Mouse (Mus musculus): ENCODE results near the gene Gng3.
"Not testable (repeated sequence)": the region's sequence is repeated elsewhere in the genome, so short reads cannot be mapped to it uniquely, and the experiment has no call there.

Gng3 gene

DNA sequence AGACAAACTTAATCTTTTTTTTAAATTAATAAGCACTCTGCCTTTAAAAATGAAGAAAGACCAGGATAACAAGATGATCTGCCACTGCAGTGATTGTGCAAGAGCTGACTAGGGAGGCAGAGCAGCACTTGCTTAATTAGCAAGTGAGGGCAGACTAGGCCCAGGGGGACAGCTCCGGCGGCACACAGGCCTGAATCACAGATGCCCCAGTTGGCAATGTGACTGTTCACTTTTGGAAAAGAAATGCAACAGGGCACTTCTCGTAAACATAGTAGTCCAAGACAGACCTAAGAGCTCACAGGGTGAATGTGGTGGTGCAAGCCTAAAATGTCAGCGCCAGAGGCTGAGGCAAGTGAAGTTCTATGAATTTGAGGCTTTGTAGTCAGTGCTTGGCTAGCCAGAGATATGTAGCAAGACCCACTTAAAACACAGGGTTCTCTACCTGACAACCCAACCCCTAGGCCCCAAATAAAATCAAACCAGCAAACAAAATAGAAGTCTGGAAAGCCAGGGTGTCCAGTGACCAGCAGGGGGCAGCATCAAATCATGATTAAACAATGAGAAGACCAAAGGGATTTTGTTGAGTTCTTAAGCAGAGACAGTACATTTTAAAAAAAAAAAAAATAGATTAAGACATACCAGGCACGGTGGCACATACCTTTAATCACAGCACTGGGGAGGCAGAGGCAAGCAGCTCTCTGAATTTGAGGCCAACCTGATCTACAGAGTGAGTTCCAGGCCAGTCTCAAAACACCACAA lies 5.6 kb upstream of the Gng3 start:
- peak; percentile 85 for DNase-seq

DNA sequence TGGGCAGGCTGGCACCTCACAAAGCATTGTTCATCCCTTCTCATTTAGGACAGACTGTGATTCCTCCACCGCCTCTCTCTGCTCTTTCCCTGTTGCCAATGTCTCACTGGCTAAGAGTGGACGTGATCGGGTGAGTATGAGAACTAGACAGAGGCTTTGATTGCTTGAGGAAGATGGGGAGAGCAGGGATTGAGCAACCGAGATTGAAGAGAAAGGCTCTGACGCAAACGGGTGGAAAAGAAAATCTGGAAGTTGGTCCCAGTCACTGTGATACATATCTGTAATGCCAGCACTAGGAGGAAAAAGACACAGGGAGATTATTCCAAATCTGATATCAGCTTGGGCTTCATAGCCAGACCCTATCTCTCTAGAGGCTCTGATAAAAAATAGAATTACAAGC lies 4.0 kb upstream of the Gng3 start:
- no peak for DNase-seq

DNA sequence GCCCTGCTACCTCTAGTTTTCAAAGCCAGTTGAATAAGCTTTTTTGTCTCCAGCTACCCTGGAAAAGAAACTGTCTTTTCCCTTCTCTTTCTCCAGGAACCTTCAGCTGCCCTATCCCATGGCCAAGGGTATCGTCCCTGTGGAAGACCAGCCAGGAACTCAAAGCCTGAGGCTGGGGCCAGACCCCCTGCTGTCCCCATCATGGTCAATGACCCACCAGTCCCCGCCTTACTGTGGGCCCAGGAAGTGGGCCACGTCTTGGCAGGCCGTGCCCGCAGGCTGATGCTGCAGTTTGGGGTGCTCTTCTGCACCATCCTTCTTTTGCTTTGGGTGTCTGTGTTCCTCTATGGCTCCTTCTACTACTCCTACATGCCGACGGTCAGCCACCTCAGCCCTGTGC lies 2.0 kb upstream of the Gng3 start:
- DNase-seq: peak; percentile 66

DNA sequence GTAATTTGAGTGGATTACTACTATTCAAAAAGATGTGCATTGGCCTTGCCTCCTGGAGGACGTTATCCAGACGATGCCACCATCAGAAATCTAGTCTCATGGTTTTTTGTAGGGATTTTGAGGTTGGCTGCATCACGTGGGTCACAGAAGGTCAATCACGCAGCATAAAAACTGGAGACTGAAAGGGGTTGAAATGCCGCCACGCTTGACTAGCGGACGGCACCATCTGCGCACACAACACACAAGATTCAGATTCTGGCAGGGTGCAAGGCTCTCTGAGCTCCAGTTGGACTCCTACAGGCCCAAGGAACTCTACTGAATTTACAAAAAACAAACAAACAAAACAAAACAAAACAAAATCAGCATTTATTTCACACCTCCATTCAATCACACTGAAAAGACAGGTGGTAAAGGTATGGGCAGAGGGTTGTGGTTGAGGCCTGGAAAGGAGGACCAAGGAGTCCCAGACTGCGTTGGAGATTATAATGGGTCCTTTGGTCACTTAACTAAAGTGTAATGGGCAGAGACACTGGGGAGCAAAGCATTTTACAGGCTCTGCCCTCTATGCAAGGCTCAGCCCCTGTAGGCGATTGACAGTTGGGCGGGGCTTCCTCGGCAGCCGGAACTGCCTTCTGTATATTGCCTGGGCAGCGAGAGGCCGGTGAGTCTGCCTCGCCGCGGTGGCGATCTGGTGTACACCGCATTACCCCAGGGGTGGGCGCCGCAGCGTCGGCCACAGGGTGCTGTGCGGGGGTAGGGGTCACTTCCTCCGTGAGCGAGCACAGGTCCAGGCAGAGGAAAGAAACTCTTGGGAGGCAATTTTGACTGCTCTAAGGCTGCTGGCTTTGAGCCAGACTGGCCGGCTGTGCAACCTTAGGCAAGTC lies 1.2 kb upstream of the Gng3 start:
- peak; percentile 87 for DNase-seq

DNA sequence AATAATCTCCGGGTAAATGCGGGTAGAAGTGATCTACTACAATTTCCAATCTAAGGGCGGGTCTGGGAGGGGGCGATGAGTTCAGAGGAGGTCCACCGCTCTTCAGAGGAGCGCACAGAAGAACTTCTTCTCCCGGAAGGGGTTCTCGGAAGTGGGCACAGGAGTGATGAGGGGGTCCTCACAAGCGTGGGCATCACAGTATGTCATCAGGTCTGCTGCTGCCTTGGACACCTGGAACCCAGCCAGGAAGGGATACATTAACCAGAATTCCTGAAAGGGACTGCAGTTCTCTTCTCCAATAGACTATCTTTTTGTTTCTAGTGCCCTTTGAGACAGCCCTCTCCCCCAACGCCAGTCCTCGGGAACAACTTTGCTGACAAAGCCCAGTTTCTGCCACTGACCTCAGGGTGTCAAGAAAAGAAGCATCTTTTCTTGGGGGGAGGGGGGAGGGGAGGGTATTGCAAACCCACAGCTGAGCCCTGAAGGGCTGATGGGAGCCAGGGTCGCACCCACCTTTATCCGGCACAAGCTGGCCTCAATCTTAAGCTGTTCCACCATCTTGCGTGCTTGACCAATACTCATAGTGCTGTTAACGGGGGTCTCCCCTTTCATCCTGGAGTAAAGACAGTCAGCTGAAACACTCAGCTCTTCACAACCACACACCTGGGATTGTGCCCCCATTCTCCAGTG lies 808 bp downstream of the Gng3 start:
- DNase-seq: peak; percentile 76

DNA sequence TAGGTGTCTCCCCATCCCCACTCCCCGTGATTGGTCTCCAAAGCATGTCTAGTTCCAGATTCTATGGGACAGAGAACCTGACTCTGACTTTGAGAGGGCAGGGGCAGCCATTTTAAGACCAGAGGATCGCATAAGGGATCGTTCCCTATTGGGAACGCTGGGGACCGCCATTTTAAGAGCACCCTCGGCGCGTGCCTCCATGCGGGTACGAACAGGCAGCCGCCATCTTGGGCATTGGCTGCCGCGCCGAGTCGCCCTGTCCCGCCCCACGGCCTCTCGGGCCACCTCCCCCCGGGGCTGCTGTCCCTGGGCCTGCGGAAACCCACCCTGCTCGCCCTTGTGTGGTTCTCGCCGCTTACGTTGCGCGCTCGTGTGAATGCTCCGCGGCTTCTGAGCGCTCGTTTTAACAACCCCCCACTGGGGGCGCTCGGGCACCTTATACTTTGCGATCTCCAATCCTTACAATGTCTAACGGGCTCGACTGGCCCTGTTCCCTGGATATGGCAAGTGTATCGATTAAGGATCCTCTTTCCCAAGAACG lies 1.7 kb downstream of the Gng3 start, which contains the start of gene Bscl2:
Gene Bscl2 (plus strand): TSS at position 217 of the 541 bp plus-strand sequence.
- DNase-seq: peak; percentile 91

DNA sequence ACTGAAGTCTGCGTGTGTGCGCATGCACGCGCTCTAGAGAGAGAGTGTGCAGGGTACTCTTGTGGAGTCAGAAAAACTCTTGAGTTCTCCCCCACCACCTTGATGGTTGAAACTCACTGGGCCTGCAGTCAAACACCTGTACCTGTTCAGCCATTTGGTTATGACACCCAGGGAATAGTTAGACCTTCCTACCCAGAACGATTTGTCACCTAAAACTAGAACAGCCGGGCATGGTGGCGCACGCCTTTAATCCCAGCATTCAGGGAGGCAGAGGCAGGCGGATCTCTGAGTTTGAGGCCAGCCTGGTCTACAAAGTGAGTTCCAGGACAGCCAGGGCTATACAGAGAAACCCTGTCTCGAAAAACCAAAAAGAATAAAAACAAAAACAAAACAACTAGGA lies 2.7 kb downstream of the Gng3 start:
- not testable (repeated sequence) for DNase-seq

DNA sequence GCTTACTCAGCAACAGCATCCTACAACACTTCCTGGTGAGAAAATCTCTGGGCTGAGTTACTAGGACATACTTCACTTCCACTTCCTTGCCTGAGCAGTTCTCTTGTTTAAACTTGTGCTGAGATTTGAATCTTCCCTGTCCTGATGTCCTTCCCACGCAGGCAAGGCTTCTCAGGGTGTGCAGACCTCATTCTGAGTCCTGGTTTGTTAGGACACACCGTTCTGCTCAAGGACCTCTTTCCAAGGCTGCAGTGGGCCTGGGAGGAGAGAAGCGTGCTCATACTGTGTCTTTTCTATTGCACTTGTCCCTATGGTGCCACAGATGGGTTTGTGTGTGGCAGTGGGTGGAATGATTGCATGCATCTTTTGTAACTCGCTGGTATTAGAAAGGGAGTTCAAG lies 6.0 kb downstream of the Gng3 start:
- no peak for DNase-seq

DNA sequence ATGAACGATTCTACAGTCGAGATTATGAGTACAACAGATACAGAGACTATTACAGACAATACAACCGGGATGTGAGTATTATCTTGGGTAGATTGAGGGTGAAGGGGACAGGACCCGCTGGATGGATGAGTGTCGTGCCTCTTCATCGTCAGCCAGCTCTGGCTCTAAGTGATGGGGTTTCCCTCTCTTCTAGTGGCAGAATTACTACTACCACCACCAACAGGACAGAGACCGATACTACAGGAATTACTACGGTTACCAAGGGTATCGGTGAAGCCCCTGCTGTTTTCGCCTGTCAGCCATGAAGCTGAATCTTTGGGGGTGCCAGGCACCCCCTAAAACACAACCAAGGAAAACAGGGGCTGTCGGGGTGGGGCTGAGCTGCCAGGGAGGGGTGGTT lies 7.7 kb downstream of the Gng3 start:
- DNase-seq: no peak

DNA sequence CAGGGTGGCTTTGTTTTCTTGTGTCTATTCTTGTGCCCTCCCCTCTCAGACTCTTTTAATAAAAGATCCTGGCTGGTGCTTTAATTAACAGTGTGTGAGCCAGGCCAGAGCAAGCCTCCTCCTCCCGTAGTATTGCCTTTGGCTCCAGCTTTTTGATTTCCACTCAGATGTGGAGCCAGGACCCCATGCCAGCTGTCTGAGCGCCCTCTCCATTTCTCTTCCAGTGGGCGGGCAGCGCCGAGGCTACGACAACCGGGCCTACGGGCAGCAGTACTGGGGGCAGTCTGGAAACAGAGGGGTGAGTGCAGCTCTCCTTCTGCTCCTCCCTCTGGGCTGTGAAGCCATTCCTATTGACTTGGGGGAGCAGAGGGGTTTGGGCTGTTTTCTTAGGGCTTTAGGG lies 8.3 kb downstream of the Gng3 start:
- DNase-seq: no peak

DNA sequence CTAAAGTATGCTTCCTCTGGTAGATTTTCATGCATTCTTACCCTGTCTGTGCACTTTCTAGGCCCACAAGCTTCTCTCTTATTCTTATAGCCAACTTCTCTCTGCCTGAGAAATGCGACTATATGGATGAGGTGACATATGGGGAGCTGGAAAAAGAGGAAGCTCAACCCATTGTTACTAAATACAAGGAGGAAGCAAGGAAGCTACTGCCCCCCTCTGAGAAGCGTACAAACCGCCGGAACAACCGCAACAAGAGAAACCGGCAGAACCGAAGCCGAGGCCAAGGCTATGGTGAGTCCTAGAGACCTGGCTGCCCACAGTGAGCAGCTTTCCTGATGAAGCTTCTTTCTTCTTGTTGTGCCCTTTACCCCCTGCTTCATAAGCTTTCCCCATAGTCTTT lies 9.3 kb downstream of the Gng3 start, which contains the start of gene AC129217.1:
Gene AC129217.1 (plus strand): TSS at position 114 of the 400 bp plus-strand sequence.
- DNase-seq: no peak

DNA sequence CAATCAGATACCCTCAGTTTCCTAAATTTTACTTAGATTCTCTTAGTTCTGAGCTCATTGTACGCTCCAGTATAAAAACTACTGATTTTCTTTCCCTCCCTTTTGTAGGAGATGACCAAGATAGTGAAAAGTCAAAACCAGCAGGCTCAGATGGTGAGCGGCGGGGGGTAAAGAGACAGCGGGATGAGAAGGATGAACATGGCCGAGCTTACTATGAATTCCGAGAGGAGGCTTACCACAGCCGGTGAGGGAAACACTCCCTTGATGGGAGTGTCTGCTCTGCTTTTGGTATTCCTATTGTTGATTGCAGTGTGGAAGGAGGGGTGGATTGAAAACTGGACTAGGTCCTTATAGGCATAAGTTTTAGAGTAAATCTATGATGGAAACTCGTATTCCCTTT lies 16.3 kb downstream of the Gng3 start:
- peak; percentile 77 for DNase-seq

DNA sequence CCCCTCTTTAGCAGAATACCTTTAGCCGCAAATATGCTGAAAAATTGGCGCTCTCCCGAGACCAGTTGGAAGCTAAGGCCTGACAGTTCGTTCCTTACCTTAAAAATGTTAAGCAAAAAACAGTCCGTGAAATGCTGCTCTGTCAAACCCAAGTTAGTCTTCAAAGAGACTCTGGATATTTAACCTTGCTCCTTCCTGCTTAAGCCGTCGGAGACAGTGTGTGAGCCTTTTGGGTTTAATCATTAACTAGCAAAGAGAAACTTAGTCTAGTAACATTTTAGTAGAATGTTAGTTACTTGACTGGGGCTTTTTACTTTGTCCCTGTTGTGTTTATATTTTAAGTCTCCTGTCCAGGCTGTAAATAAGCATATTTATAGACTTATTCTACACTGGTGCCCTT lies 17.8 kb downstream of the Gng3 start:
- no peak for DNase-seq

DNA sequence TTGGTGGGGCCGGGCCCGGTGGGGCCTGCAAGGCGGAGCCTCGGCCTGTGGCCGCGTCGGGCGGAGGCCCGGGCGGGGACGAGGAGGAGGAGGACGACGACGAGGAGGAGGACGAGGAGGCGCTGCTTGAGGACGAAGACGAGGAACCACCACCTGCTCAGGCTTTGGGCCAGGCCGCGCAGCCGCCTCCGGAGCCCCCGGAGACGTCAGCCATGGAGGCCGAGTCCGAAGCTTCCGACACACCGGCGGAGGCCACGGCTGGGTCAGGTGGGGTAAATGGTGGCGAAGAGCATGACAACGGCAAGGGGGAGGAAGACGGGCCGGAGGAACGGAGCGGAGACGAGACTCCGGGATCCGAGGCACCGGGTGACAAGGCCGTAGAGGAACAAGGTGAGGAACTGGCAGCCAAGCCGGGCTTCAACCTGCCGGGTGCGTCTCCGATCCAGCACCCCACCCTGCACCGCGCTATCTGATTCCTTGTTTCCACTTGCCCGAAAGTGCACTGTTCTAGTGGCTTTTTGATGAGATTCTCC lies 18.5 kb downstream of the Gng3 start:
- no peak for DNase-seq

DNA sequence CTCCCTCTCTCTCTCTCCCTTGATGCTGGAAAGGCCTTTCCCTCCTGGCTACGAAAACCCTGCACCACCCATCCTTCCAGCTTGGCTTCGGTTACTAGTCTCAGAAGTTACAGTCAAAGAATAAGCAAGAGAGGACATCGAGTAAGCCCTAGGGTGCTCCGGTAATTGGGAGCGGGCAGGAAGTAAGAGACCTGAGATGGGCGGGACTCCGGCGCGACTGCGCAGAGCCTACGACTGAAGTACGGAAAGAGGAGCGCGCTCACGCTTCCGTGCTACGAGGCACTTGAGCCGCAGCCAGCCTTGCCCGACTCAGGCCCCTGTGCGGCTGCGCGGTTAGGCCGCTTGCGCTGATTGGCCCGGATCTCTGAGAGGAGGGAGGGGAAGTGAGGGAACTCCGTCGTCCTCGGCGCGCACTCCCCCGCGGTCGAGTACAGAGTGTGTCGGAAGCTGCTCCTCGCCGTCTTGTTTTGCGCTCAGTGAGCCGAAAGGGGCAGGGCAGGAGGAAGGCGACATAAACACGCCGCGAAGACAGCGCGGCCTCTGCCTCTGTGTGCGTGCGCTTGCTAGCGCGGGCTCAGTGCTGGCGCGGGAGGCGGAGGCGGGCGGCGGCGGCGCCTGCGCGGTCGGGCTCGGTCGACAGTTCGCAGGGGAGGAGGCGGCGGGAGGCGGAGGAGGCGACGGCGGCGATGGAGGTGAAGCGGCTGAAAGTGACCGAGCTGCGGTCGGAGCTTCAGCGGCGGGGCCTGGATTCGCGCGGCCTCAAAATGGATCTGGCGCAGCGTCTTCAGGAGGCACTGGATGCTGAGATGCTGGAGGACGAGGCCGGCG lies 19.2 kb downstream of the Gng3 start, which contains the start of gene Hnrnpul2:
Gene Hnrnpul2 (plus strand): TSS at position 415 of the 828 bp plus-strand sequence.
- peak; percentile 98 for DNase-seq

DNA sequence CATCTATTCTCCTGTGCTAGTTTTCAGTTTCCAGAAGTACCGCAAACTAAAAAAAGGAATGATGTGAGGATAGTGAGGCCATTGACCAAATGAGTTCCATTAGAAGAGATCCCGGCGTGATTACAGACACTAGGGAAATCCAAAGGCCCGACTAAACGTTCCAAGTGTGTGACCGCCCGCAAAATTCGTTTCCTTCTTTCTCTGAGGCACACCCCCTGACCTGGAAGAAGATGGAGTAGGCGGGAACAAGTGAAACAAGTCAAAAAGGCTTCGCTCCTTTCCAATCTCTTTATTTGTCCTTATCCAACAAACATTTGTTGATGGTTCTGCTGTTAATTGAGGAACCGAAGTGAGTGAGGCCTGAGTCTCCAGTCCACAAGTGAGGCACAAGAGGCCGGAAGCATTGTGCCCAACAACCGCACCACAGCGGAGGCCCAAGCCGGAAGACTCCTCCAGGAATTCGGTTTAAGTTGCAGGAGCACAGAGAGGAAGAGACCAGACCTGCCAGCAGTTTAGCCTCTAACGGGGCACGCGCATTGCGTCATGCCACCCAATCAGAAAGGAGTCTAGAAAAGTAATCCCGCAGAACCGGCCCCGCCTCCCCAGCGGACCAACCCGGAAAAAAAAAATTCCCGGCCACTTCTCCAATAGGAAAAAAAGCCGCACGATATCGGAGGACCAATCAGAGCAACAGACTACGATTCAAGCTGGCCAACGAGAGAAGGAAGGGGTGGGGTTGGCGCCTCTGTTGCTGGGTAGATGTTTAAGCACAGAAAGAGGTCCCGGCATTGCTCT lies 20.0 kb downstream of the Gng3 start, which contains the start of gene Ttc9c:
Gene Ttc9c (minus strand): TSS at position 533 of the 795 bp plus-strand sequence.
- DNase-seq: peak; percentile 99

DNA sequence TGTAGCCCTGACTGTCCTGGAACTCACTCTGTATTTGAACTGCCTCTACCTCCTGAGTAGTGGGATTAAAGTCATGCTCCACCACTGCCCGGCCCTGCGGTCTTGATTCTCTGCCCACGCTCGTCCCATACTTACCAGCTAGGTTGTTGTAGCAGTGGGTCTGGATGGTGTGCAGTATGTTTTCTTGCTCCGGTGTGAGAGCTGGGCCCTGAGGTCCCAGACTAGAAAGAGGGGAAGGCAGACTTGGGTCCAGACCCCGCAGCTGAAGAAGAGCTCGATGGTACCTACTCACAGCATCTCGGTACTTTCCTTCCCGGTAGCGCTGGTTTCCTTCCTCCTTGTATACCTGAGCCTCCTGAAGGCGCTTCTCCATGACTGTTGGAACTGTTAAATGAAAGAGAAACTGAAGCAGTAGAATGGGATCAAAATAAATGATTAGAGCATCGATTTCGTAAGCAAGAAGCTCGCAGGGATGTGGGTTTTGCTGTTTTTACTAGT lies 20.6 kb downstream of the Gng3 start:
- DNase-seq: peak; percentile 58

DNA sequence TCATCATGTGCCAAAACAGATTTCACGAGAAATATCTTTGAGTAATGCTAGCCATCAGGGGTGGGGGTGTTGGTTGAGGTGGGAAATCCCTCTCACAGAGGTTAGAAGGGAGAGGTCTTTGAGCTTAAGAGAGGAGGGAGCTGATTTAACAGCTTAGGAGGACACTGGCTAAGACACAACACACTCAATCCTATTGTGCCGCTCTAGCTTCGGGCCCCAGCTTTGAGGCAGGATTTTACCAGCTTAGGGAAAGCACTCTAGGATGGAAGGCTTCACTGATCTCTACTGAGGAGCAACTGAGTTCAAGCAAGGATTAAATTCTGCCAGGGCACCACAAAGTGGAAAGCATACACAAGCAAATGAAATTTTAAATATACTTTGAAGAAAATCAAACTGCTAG lies 22.0 kb downstream of the Gng3 start:
- no peak for DNase-seq

DNA sequence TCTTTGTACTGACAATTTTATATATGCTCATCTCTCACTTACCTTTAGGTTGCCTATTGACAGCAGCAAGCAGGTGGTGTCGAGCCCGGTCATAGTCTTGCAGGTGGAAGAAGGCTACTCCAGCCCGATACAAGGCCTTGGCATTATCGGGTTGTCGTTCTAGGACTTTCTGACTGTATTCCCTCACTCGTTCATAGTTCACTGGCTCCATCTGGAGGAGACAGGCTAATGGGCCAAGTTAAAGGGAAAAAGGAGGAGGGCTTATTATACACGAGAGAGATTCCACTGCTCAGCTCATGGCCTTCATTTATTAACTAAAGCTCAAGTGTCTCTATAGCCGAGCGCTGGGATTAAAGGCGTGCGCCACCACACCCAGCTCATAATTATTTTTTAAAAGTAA lies 23.2 kb downstream of the Gng3 start:
- peak; percentile 50 for DNase-seq

DNA sequence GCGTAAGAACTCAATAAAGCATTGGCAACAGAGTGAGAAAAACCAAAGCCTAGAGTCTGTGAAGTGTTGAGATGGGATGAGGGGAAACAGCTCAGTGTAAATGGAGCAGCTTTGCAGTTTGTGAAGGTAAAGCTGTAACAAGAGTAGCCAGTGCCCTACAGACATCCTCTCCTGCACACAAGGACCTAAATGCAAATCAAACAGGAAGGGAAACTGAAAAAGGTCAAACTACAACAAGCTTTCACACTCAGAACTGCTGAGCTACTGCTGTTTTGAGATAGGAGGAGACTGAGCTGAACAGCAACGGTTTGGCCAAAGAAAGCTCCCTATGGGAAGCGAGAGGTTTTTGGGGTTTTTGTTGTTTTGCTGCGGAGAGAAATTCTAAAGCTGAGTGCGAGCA lies 32.2 kb downstream of the Gng3 start:
- DNase-seq: no peak

Data from cerebellum, adult 9-10 months (tissue).